Mouse (Mus musculus): Measurements from ENCODE around the gene Zfp691. TPM values are rescaled to one million over a fixed set of nuclear protein-coding genes. Genes with fewer than 3 reads are reported as not detected.

Zfp691 gene
- total RNA-seq, 1 experiment, result 5.4 TPM

GRCm38 (mm10) chr4:119204672-119205071 is 30.7 kb upstream of the Zfp691 start:
- no peaks in the 10 kb centered on the region for H3K9me3 ChIP-seq (ENCODE audit: control insufficient read depth, insufficient read depth, low read depth, low read length)
- in situ Hi-C loops (cut with MboI; ENCODE audit: low sequenced_read_pairs in 2 of 2, unreplicated experiment in 2 of 2), result no loop called here
- 0 out of 4 replicates have a peak, but pooled peaks cover 0 to 4% of the 10 kb centered on the region in 2 experiments for H3K4me1 ChIP-seq (ENCODE audit: control insufficient read depth in 2 of 2, insufficient read depth in 2 of 2, low read length in 2 of 2, poor library complexity in 1 of 2)
- no peak overlapping the region for H3K9ac ChIP-seq (ENCODE audit: insufficient read depth, low read depth, low read length, poor library complexity, severe bottlenecking)
- H3K27ac ChIP-seq (ENCODE audit: insufficient read depth, low read depth, low read length, poor library complexity, severe bottlenecking), result no peak overlapping the region
- no peak for DNase-seq (ENCODE audit: low read depth, low spot score)
- no peaks in the 10 kb centered on the region; the same call in 1 of the 2 replicates for H3K36me3 ChIP-seq (ENCODE audit: control insufficient read depth, insufficient read depth, low read length, poor library complexity, severe bottlenecking)
- TF ChIP-seq HCFC1 (IDR thresholded peaks at IDR 0.05; ENCODE audit: borderline replicate concordance, insufficient read depth, low read length) (no peak), ZC3H11A (IDR thresholded peaks at IDR 0.05; ENCODE audit: borderline replicate concordance, low read depth, low read length) (peak; percentile 42; the same call in 1 of the 2 replicates)
- H3K4me3 ChIP-seq (ENCODE audit: insufficient read depth in 1 of 2, low read depth in 1 of 2, low read length in 2 of 2, poor library complexity in 1 of 2, severe bottlenecking in 1 of 2), result no peak overlapping the region

DNA sequence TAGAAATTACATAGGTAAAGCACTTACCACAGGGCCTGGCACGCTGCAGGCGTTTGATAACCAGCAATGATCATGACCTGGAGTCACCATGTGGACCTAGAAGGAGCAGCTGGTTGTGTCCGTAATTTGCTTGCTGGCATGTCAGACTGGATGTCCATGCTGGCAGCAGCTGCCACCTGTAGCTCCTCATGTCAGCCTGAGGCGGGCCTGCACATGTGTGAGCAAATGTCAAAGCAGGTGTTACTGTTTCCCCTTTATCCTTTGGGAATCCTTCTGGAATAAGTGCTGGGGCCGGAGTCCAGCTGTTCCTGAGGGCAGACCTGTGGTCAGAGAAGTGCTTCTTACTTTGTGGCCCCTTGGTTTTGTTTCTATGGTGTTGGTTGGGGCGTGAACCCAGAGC is 24.1 kb upstream of the Zfp691 start:
- Histone ChIP-seq H3K9me3 (ENCODE audit: control insufficient read depth, insufficient read depth, low read depth, low read length) (no peaks in the 10 kb centered on the region), H3K4me1 (ENCODE audit: control insufficient read depth in 2 of 2, insufficient read depth in 2 of 2, low read length in 2 of 2, poor library complexity in 1 of 2) (peaks cover 2 to 6% of the 10 kb centered on the region in 2 experiments; a peak in 2 of 4 replicates), H3K9ac (ENCODE audit: insufficient read depth, low read depth, low read length, poor library complexity, severe bottlenecking) (no peak overlapping the region), H3K4me3 (ENCODE audit: insufficient read depth in 1 of 2, low read depth in 1 of 2, low read length in 2 of 2, poor library complexity in 1 of 2, severe bottlenecking in 1 of 2) (no peak overlapping the region), H3K27ac (ENCODE audit: insufficient read depth, low read depth, low read length, poor library complexity, severe bottlenecking) (no peak overlapping the region), H3K36me3 (ENCODE audit: control insufficient read depth, insufficient read depth, low read length, poor library complexity, severe bottlenecking) (no peaks in the 10 kb centered on the region; the same call in 1 of the 2 replicates)
- TF ChIP-seq ZNF384 (IDR thresholded peaks at IDR 0.05; ENCODE audit: low read depth, low read length), result no peak
- no peak for TF ChIP-seq CHD2 (IDR thresholded peaks at IDR 0.05; ENCODE audit: low read depth, low read length)
- no peak for TF ChIP-seq MAFK (IDR thresholded peaks at IDR 0.05; ENCODE audit: insufficient read depth, low read depth, low read length)
- no peak for TF ChIP-seq HCFC1 (IDR thresholded peaks at IDR 0.05; ENCODE audit: borderline replicate concordance, insufficient read depth, low read length)
- TF ChIP-seq ZC3H11A (IDR thresholded peaks at IDR 0.05; ENCODE audit: borderline replicate concordance, low read depth, low read length), result no peak
- in situ Hi-C loops (cut with MboI; ENCODE audit: low sequenced_read_pairs in 2 of 2, unreplicated experiment in 2 of 2), result no loop called here
- DNase-seq (ENCODE audit: low read depth, low spot score), result no peak

- no peak overlapping the region for H3K27ac ChIP-seq (ENCODE audit: insufficient read depth, low read depth, low read length, poor library complexity, severe bottlenecking)
- in situ Hi-C loops (cut with MboI; ENCODE audit: low sequenced_read_pairs in 2 of 2, unreplicated experiment in 2 of 2), result no loop called here
- H3K9ac ChIP-seq (ENCODE audit: insufficient read depth, low read depth, low read length, poor library complexity, severe bottlenecking), result peak overlapping the region; percentile 78
- H3K9me3 ChIP-seq (ENCODE audit: control insufficient read depth, insufficient read depth, low read depth, low read length), result no peaks in the 10 kb centered on the region
- H3K36me3 ChIP-seq (ENCODE audit: control insufficient read depth, insufficient read depth, low read length, poor library complexity, severe bottlenecking), result no peaks in the 10 kb centered on the region; the same call in 1 of the 2 replicates
- DNase-seq (ENCODE audit: low read depth, low spot score), result no peak
- H3K4me3 ChIP-seq (ENCODE audit: insufficient read depth in 1 of 2, low read depth in 1 of 2, low read length in 2 of 2, poor library complexity in 1 of 2, severe bottlenecking in 1 of 2), result peak overlapping the region; percentile 95 to 98
- TF ChIP-seq ZNF384 (IDR thresholded peaks at IDR 0.05; ENCODE audit: low read depth, low read length) (peak; percentile 65; the same call in 1 of the 2 replicates), MAFK (IDR thresholded peaks at IDR 0.05; ENCODE audit: insufficient read depth, low read depth, low read length) (no peak), ZC3H11A (IDR thresholded peaks at IDR 0.05; ENCODE audit: borderline replicate concordance, low read depth, low read length) (no peak)
- H3K4me1 ChIP-seq (ENCODE audit: control insufficient read depth in 2 of 2, insufficient read depth in 2 of 2, low read length in 2 of 2, poor library complexity in 1 of 2), result peaks cover 2% of the 10 kb centered on the region in 2 experiments; a peak in 2 of 4 replicates
Observed at GRCm38 (mm10) chr4:119195582-119196320, 21.8 kb upstream of the Zfp691 start.

DNA sequence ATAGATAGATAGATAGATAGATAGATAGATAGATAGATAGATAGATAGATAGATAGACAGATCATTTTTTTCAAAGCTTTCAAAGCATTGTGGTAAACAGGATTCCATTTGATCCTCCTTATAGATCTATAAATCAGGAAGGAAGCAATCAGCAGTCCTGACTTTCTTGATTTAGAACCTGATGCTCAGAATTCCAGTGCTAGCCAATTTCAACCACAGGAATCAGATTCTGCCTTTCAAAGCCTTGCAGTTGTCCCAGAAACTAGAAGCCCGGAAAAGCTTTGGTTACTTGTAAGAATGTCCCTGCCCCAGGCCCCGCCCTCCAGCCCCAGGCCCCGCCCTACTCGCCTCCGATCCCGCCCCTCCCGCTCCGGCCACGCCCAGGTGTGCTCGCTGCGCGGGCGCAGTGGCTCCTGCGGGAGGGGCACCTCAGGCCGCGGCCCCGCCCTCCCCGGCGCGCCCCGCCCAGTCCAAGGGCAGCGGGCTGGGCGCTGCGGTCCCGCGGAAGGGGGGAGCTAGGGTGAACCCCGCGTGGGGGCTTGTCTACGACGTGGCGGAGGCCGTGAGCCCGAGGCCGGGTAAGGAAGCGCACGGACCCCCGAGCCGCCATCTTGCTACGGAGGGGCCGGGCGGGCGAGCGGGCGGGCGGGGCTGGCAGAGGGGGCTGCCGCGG is 21.1 kb upstream of the Zfp691 start, which contains the start of gene Svbp:
TSS of gene Svbp (plus strand) at position 398 of the 673 bp plus-strand sequence.
- TF ChIP-seq ZNF384 (IDR thresholded peaks at IDR 0.05; ENCODE audit: low read depth, low read length) (no peak), CHD2 (IDR thresholded peaks at IDR 0.05; ENCODE audit: low read depth, low read length) (no peak), MAFK (IDR thresholded peaks at IDR 0.05; ENCODE audit: insufficient read depth, low read depth, low read length) (no peak), HCFC1 (IDR thresholded peaks at IDR 0.05; ENCODE audit: borderline replicate concordance, insufficient read depth, low read length) (no peak), ZC3H11A (IDR thresholded peaks at IDR 0.05; ENCODE audit: borderline replicate concordance, low read depth, low read length) (no peak)
- Histone ChIP-seq H3K9me3 (ENCODE audit: control insufficient read depth, insufficient read depth, low read depth, low read length) (no peaks in the 10 kb centered on the region), H3K4me3 (ENCODE audit: insufficient read depth in 1 of 2, low read depth in 1 of 2, low read length in 2 of 2, poor library complexity in 1 of 2, severe bottlenecking in 1 of 2) (peak within 1 kb of the TSS; percentile 95 to 98), H3K4me1 (ENCODE audit: control insufficient read depth in 2 of 2, insufficient read depth in 2 of 2, low read length in 2 of 2, poor library complexity in 1 of 2) (peaks cover 2% of the 10 kb centered on the region in 2 experiments; a peak in 2 of 4 replicates), H3K36me3 (ENCODE audit: control insufficient read depth, insufficient read depth, low read length, poor library complexity, severe bottlenecking) (no peaks in the 10 kb centered on the region), H3K9ac (ENCODE audit: insufficient read depth, low read depth, low read length, poor library complexity, severe bottlenecking) (peak within 1 kb of the TSS; percentile 78), H3K27ac (ENCODE audit: insufficient read depth, low read depth, low read length, poor library complexity, severe bottlenecking) (no peak within 1 kb of the TSS)
- in situ Hi-C loops (cut with MboI; ENCODE audit: low sequenced_read_pairs in 2 of 2, unreplicated experiment in 2 of 2), result no loop called here
- peak; percentile 68 for DNase-seq (ENCODE audit: low read depth, low spot score)

Measured in ES-E14 (cell line).